Mouse (Mus musculus) thymus, adult 2 months (tissue): ENCODE data around the gene C1s1. TPM values are rescaled to one million over a fixed set of nuclear protein-coding genes. Genes with fewer than 3 reads are reported as not detected.
"Not testable (repeated sequence)": the region's sequence is repeated elsewhere in the genome, so short reads cannot be mapped to it uniquely, and the experiment has no call there.

ENCODE experiments used
- DNase-seq: peaks from one replicate; pipeline ENCODE4 v3.0.0; 2021
- H3K27ac ChIP-seq: fragments of 200-500 bp; 2 replicates; pipeline ENCODE4 v1.5.1; 2012; ENCODE audit warnings: low read length, control low read depth; ENCODE audit not compliant: control insufficient read depth, insufficient read depth
- H3K27me3 ChIP-seq: fragments of 200-500 bp; 2 replicates; pipeline ENCODE4 v1.6.1; 2012; ENCODE audit warnings: mild to moderate bottlenecking, low read length, moderate library complexity, mixed read lengths; ENCODE audit not compliant: control insufficient read depth, insufficient read depth
- H3K36me3 ChIP-seq: fragments of 200-500 bp; 2 replicates; pipeline ENCODE4 v1.6.1; 2012; ENCODE audit warnings: mild to moderate bottlenecking, low read length, moderate library complexity; ENCODE audit not compliant: control insufficient read depth, insufficient read depth
- H3K4me1 ChIP-seq: fragments of 200-500 bp; replicated peaks from 2 replicates; pipeline ENCODE4 v1.6.1; 2012; ENCODE audit warnings: low read length; ENCODE audit not compliant: control insufficient read depth, insufficient read depth
- H3K4me3 ChIP-seq: fragments of 200-500 bp; 2 replicates; pipeline ENCODE4 v1.5.1; 2012; ENCODE audit warnings: mild to moderate bottlenecking, low read length, control low read depth, moderate library complexity; ENCODE audit not compliant: control insufficient read depth, insufficient read depth
- CTCF ChIP-seq: fragments of 200-500 bp; IDR thresholded peaks from 2 replicates; pipeline ENCODE4 v1.5.1; 2012; ENCODE audit warnings: mild to moderate bottlenecking, control low read depth, low read length, moderate library complexity, borderline replicate concordance; ENCODE audit not compliant: control insufficient read depth, poor library complexity, insufficient read depth; ENCODE audit errors: extremely low read depth
- POLR2A ChIP-seq: fragments of 200-500 bp; IDR thresholded peaks from 2 replicates; pipeline ENCODE4 v1.6.1; 2012; ENCODE audit warnings: mild to moderate bottlenecking, low read length, control low read depth, moderate library complexity; ENCODE audit not compliant: control insufficient read depth, poor library complexity, insufficient read depth; ENCODE audit errors: extremely low read depth
- WGBS: fragments of 180-500 bp; shearing (Covaris S2); methylation state at CpG from one replicate; pipeline ENCODE4 v1.1.7; 2018; 5-methylcytosine and 5-hydroxymethylcytosine counted together
- polyA plus RNA-seq: library from polyadenylated mRNA; depleted of rRNA; stranded (reverse); fragments of >200 nt; gene quantifications from 2 replicates; pipeline ENCODE4 v1.2.3, GENCODE M21; 2012

C1s1 gene
- polyA plus RNA-seq, 1 experiment: 26.8 TPM

- H3K27ac ChIP-seq: no peak overlapping the region
- no peak for TF ChIP-seq POLR2A
- H3K36me3 ChIP-seq: no peaks in the 10 kb centered on the region
- H3K4me1 ChIP-seq: no peaks in the 10 kb centered on the region
- WGBS: 74% methylated on average over 2 of the region's 2 CpGs
- H3K27me3 ChIP-seq: no peaks in the 10 kb centered on the region
- no peak overlapping the region for H3K4me3 ChIP-seq
- no peak for DNase-seq
Observed at GRCm38 (mm10) chr6:124545425-124545824, 3.3 kb upstream of the C1s1 start.

GRCm38 (mm10) chr6:124544466-124544865, 2.3 kb upstream of the C1s1 start:
- 70% methylated on average over 6 of the region's 6 CpGs for WGBS
- no peak for DNase-seq
- Histone ChIP-seq H3K27ac (no peak overlapping the region), H3K4me1 (no peaks in the 10 kb centered on the region), H3K4me3 (no peak overlapping the region), H3K36me3 (no peaks in the 10 kb centered on the region), H3K27me3 (no peaks in the 10 kb centered on the region)
- TF ChIP-seq POLR2A (no peak), CTCF (no peak)

- H3K27me3 ChIP-seq, H3K36me3 ChIP-seq, DNase-seq, H3K27ac ChIP-seq, H3K4me1 ChIP-seq, H3K4me3 ChIP-seq: not testable (repeated sequence)
- WGBS: 84% methylated on average over 2 of the region's 2 CpGs
Observed at GRCm38 (mm10) chr6:124541176-124541575, 983 bp downstream of the C1s1 start.

GRCm38 (mm10) chr6:124536125-124536829, 5.9 kb downstream of the C1s1 start:
- DNase-seq, H3K27ac ChIP-seq, H3K27me3 ChIP-seq, H3K4me3 ChIP-seq, H3K4me1 ChIP-seq, H3K36me3 ChIP-seq: not testable (repeated sequence)
- 76% methylated on average over 8 of the region's 8 CpGs for WGBS

GRCm38 (mm10) chr6:124531077-124531476, 11.1 kb downstream of the C1s1 start:
- Histone ChIP-seq H3K27ac (no peak overlapping the region), H3K4me3 (no peak overlapping the region), H3K36me3 (no peaks in the 10 kb centered on the region), H3K4me1 (no peaks in the 10 kb centered on the region), H3K27me3 (no peaks in the 10 kb centered on the region)
- 90% methylated on average over 8 of the region's 8 CpGs for WGBS
- no peak for DNase-seq
- TF ChIP-seq CTCF (no peak), POLR2A (no peak)

GRCm38 (mm10) chr6:124527881-124528280, 14.3 kb downstream of the C1s1 start:
- no peaks in the 10 kb centered on the region for H3K27me3 ChIP-seq
- TF ChIP-seq POLR2A (no peak), CTCF (no peak)
- H3K4me1 ChIP-seq: no peaks in the 10 kb centered on the region
- DNase-seq: no peak
- 82% methylated on average over 3 of the region's 3 CpGs for WGBS
- H3K27ac ChIP-seq: no peak overlapping the region
- H3K36me3 ChIP-seq: no peaks in the 10 kb centered on the region
- no peak overlapping the region for H3K4me3 ChIP-seq

- 43% methylated on average over 7 of the region's 7 CpGs for whole genome bisulfite sequencing
- not testable (repeated sequence) for H3K27me3 ChIP-seq, DNase-seq, H3K4me3 ChIP-seq, H3K27ac ChIP-seq, H3K36me3 ChIP-seq, H3K4me1 ChIP-seq
Observed at GRCm38 (mm10) chr6:124522082-124522481, 20.1 kb downstream of the C1s1 start.

GRCm38 (mm10) chr6:124517733-124518132, 24.4 kb downstream of the C1s1 start:
- over 99% methylated on average over 4 of the region's 4 CpGs for WGBS
- not testable (repeated sequence) for H3K27me3 ChIP-seq, DNase-seq, H3K4me1 ChIP-seq, H3K27ac ChIP-seq, H3K4me3 ChIP-seq, H3K36me3 ChIP-seq
